Mouse (Mus musculus): ENCODE measurements at regions not wholly inside any gene's neighbourhood (a gene's known extent, or its start where the extent isn't known, plus 50 kb on each side); places are given as distances from the start of the nearest gene placed in this dataset.
A peak's percentile ranks its signal among the peaks of the same experiment; 100 is the strongest.

DNA sequence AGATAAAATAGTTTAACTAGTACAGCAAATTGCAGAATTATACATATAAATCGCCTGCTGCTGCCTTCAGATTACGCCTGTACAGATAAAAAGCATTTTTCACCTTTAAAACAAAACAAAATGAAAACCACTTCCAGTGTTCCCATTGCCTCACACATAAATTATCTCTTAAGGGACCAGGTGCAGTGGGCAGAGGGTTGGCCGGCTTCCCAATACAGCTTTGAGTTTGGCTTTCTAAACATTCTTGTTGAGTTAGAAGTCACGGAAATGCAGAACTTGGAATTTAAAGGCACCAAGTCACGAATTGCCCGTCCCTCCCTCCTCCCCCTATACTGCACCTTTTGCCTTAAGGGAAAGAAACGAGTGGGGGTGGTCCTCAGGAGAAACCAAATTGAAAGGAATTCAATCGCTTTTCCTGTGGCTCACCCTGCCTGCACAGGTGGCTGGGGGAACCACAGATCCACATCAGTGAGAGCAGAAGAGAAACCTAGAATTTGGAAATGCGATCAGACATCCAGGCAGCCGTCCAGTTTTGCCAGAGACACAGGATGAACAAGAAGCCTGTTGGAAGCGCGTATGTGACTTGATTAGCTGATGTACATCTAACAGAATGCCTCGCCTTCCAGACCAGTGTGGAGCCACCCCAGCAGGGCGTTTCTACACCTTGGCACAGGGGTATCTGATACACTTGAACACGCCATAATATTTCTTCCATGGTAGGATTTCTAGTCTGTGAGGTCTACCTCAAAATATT is 64.0 kb upstream of the Skap2 start:
- TF ChIP-seq CTCF (IDR thresholded peaks at IDR 0.05; ENCODE audit: control insufficient read depth, insufficient read depth, insufficient read length): no peak
- TF ChIP-seq MYOG (IDR thresholded peaks at IDR 0.05; ENCODE audit: control insufficient read depth, extremely low read depth, insufficient read length): no peak
- TF ChIP-seq MAX (IDR thresholded peaks at IDR 0.05): no peak
- no peak for TF ChIP-seq FOSL1 (IDR thresholded peaks at IDR 0.05; ENCODE audit: insufficient read depth, low read length, poor library complexity, severe bottlenecking)
- TF ChIP-seq USF1 (IDR thresholded peaks at IDR 0.05; ENCODE audit: low read depth): no peak
- peak; percentile 79 for TF ChIP-seq MYOD1 (IDR thresholded peaks at IDR 0.05; ENCODE audit: control insufficient read depth, insufficient read length, low read depth)
- peak; percentile 11 for TF ChIP-seq CEBPB (IDR thresholded peaks at IDR 0.05; ENCODE audit: low read depth)
